Mouse (Mus musculus): ENCODE measurements at regions not wholly inside any gene's neighbourhood (a gene's known extent, or its start where the extent isn't known, plus 50 kb on each side); places are given as distances from the start of the nearest gene placed in this dataset.
A peak's percentile ranks its signal among the peaks of the same experiment; 100 is the strongest.

GRCm38 (mm10) chr17:3936361-3936760 lies 240.3 kb upstream of the Nox3 start:
- TF ChIP-seq JUND (conservative IDR thresholded peaks at IDR 0.05; ENCODE audit: low read depth, low read length) (no peak), NELFE (IDR thresholded peaks at IDR 0.05; ENCODE audit: low read depth, low read length) (no peak), BHLHE40 (IDR thresholded peaks at IDR 0.05; ENCODE audit: low read depth, low read length) (no peak), MEF2A (IDR thresholded peaks at IDR 0.05; ENCODE audit: borderline replicate concordance, low read depth, low read length) (no peak)
- Histone ChIP-seq H3K9me3 (replicated peaks; ENCODE audit: low read length) (no peaks in the 10 kb centered on the region), H3K27me3 (replicated peaks) (no peaks in the 10 kb centered on the region), H3K79me2 (replicated peaks; ENCODE audit: control insufficient read depth, extremely low read depth, insufficient read depth, poor library complexity, severe bottlenecking) (no peaks in the 10 kb centered on the region), H3K36me3 (replicated peaks in 1 of 2; ENCODE audit: control insufficient read depth in 1 of 2, insufficient read depth in 1 of 2, low read length in 1 of 2) (no peaks in the 10 kb centered on the region), H3K4me3 (replicated peaks in 1 of 3; ENCODE audit: low read depth in 2 of 3, low read length in 2 of 3, poor library complexity in 1 of 3) (no peak overlapping the region), H3K4me1 (ENCODE audit: control insufficient read depth in 1 of 2, insufficient read depth in 2 of 2) (no peaks in the 10 kb centered on the region), H3K9ac (ENCODE audit: insufficient read depth, low read depth) (no peak overlapping the region), H3K4me2 (ENCODE audit: insufficient read depth, low read depth, poor library complexity, severe bottlenecking) (no peak overlapping the region), H3K27ac (ENCODE audit: insufficient read depth, low read depth) (no peak overlapping the region)
- DNase-seq (ENCODE audit: extremely low read depth): no peak
- in situ Hi-C loops (cut with MboI; ENCODE audit: low pct_ligation_motif_present, low pct_unique_long_range_greater_than_20kb, low sequenced_read_pairs) (no loop called here), dilution Hi-C loops (cut with MboI; ENCODE audit: extremely low pct_ligation_motif_present, extremely low pct_unique_long_range_greater_than_20kb, low sequenced_read_pairs) (no loop called here)

GRCm38 (mm10) chr17:3933208-3933607 lies 237.1 kb upstream of the Nox3 start:
- in situ Hi-C loops (cut with MboI; ENCODE audit: low pct_ligation_motif_present, low pct_unique_long_range_greater_than_20kb, low sequenced_read_pairs) (no loop called here), dilution Hi-C loops (cut with MboI; ENCODE audit: extremely low pct_ligation_motif_present, extremely low pct_unique_long_range_greater_than_20kb, low sequenced_read_pairs) (no loop called here)
- no peak overlapping the region for H3K4me3 ChIP-seq (replicated peaks in 1 of 3; ENCODE audit: low read depth in 2 of 3, low read length in 2 of 3, poor library complexity in 1 of 3)
- TF ChIP-seq POLR2AphosphoS2 (IDR thresholded peaks at IDR 0.05; ENCODE audit: low read depth, low read length) (no peak), CTCF (conservative IDR thresholded peaks at IDR 0.05 in 1 of 2, IDR thresholded peaks at IDR 0.05 in 1 of 2; ENCODE audit: low read depth in 2 of 2, low read length in 2 of 2) (no peak), KAT2A (IDR thresholded peaks at IDR 0.05; ENCODE audit: insufficient replicate concordance, low read length) (no peak), JUND (conservative IDR thresholded peaks at IDR 0.05; ENCODE audit: low read depth, low read length) (no peak), ZMIZ1 (IDR thresholded peaks at IDR 0.05; ENCODE audit: low read depth, low read length) (no peak), RAD21 (IDR thresholded peaks at IDR 0.05; ENCODE audit: low read depth, low read length) (no peak), IRF4 (IDR thresholded peaks at IDR 0.05; ENCODE audit: low read depth, low read length) (no peak), MAFK (IDR thresholded peaks at IDR 0.05; ENCODE audit: insufficient replicate concordance, low read length) (no peak), HCFC1 (IDR thresholded peaks at IDR 0.05; ENCODE audit: low read depth, low read length) (no peak)
- H3K9ac ChIP-seq (ENCODE audit: insufficient read depth, low read depth): no peak overlapping the region
- H3K36me3 ChIP-seq (replicated peaks in 1 of 2; ENCODE audit: control insufficient read depth in 1 of 2, insufficient read depth in 1 of 2, low read length in 1 of 2): no peaks in the 10 kb centered on the region
- no peaks in the 10 kb centered on the region for H3K79me2 ChIP-seq (replicated peaks; ENCODE audit: control insufficient read depth, extremely low read depth, insufficient read depth, poor library complexity, severe bottlenecking)
- H3K27ac ChIP-seq (ENCODE audit: insufficient read depth, low read depth): no peak overlapping the region
- no peak overlapping the region for H3K4me2 ChIP-seq (ENCODE audit: insufficient read depth, low read depth, poor library complexity, severe bottlenecking)
- no peak for DNase-seq (ENCODE audit: extremely low read depth)
- no peaks in the 10 kb centered on the region for H3K9me3 ChIP-seq (replicated peaks; ENCODE audit: low read length)
- no peaks in the 10 kb centered on the region for H3K27me3 ChIP-seq (replicated peaks)
- H3K4me1 ChIP-seq (ENCODE audit: control insufficient read depth in 1 of 2, insufficient read depth in 2 of 2): no peaks in the 10 kb centered on the region

- in situ Hi-C loops (cut with MboI; ENCODE audit: low pct_ligation_motif_present, low pct_unique_long_range_greater_than_20kb, low sequenced_read_pairs): no loop called here
- peak; percentile 16 for TF ChIP-seq RAD21 (IDR thresholded peaks at IDR 0.05; ENCODE audit: low read depth, low read length)
- TF ChIP-seq HCFC1 (IDR thresholded peaks at IDR 0.05; ENCODE audit: low read depth, low read length): no peak
- no peak for TF ChIP-seq MEF2A (IDR thresholded peaks at IDR 0.05; ENCODE audit: borderline replicate concordance, low read depth, low read length)
- TF ChIP-seq IRF4 (IDR thresholded peaks at IDR 0.05; ENCODE audit: low read depth, low read length): no peak
- TF ChIP-seq ZMIZ1 (IDR thresholded peaks at IDR 0.05; ENCODE audit: low read depth, low read length): no peak
- no peak for TF ChIP-seq GABPA (IDR thresholded peaks at IDR 0.05; ENCODE audit: insufficient replicate concordance, low read depth, low read length)
- no peak for TF ChIP-seq TCF12 (IDR thresholded peaks at IDR 0.05; ENCODE audit: low read depth, low read length)
- no peak for TF ChIP-seq USF2 (conservative IDR thresholded peaks at IDR 0.05; ENCODE audit: low read depth, low read length)
- TF ChIP-seq CTCF (conservative IDR thresholded peaks at IDR 0.05 in 1 of 2, IDR thresholded peaks at IDR 0.05 in 1 of 2; ENCODE audit: low read depth in 2 of 2, low read length in 2 of 2): peak in 1 of 2 experiments; percentile 50; a peak in 2 of 4 replicates
- no peak for TF ChIP-seq ETS1 (conservative IDR thresholded peaks at IDR 0.05; ENCODE audit: low read depth, low read length)
- TF ChIP-seq SMC3 (IDR thresholded peaks at IDR 0.05; ENCODE audit: low read depth, low read length): peak; percentile 18
- TF ChIP-seq MXI1 (IDR thresholded peaks at IDR 0.05; ENCODE audit: low read depth, low read length): no peak
- TF ChIP-seq JUND (conservative IDR thresholded peaks at IDR 0.05; ENCODE audit: low read depth, low read length): no peak
- TF ChIP-seq KAT2A (IDR thresholded peaks at IDR 0.05; ENCODE audit: insufficient replicate concordance, low read length): no peak
- TF ChIP-seq RCOR1 (conservative IDR thresholded peaks at IDR 0.05; ENCODE audit: low read depth, low read length): no peak
- TF ChIP-seq MYC (IDR thresholded peaks at IDR 0.05; ENCODE audit: low read depth, low read length): no peak
- peak; percentile 13 for DNase-seq (ENCODE audit: extremely low read depth)
- no peak overlapping the region for H3K4me2 ChIP-seq (ENCODE audit: insufficient read depth, low read depth, poor library complexity, severe bottlenecking)
- H3K79me2 ChIP-seq (replicated peaks; ENCODE audit: control insufficient read depth, extremely low read depth, insufficient read depth, poor library complexity, severe bottlenecking): no peaks in the 10 kb centered on the region
- no peak overlapping the region for H3K9ac ChIP-seq (ENCODE audit: insufficient read depth, low read depth)
- dilution Hi-C loops (cut with MboI; ENCODE audit: extremely low pct_ligation_motif_present, extremely low pct_unique_long_range_greater_than_20kb, low sequenced_read_pairs): no loop called here
- no peak overlapping the region for H3K27ac ChIP-seq (ENCODE audit: insufficient read depth, low read depth)
- no peaks in the 10 kb centered on the region for H3K4me1 ChIP-seq (ENCODE audit: control insufficient read depth in 1 of 2, insufficient read depth in 2 of 2)
- H3K9me3 ChIP-seq (replicated peaks; ENCODE audit: low read length): no peaks in the 10 kb centered on the region
- no peaks in the 10 kb centered on the region for H3K27me3 ChIP-seq (replicated peaks)
- no peaks in the 10 kb centered on the region for H3K36me3 ChIP-seq (replicated peaks in 1 of 2; ENCODE audit: control insufficient read depth in 1 of 2, insufficient read depth in 1 of 2, low read length in 1 of 2)
- no peak overlapping the region for H3K4me3 ChIP-seq (replicated peaks in 1 of 3; ENCODE audit: low read depth in 2 of 3, low read length in 2 of 3, poor library complexity in 1 of 3)
These were observed 236.0 kb upstream of the Nox3 start for GRCm38 (mm10) chr17:3932071-3932470.

Measured in CH12.LX (cell line).